Mouse (Mus musculus) cerebellum, adult 2 months (tissue): ENCODE data around the gene Mlst8. TPM values are rescaled to one million over a fixed set of nuclear protein-coding genes. Genes with fewer than 3 reads are reported as not detected.
A peak's percentile ranks its signal among the peaks of the same experiment; 100 is the strongest.

Source experiments
- DNase-seq, 2 experiments: peaks; one replicate each; pipeline ENCODE4 v3.0.0; 2021
- H3K27ac ChIP-seq: fragments of 200-500 bp; 2 replicates; pipeline ENCODE4 v1.5.1; 2012; ENCODE audit warnings: low read length, control low read depth, inconsistent platforms; ENCODE audit not compliant: insufficient read depth
- H3K27me3 ChIP-seq: fragments of 200-500 bp; 2 replicates; pipeline ENCODE4 v1.6.1; 2012; ENCODE audit warnings: inconsistent platforms, mild to moderate bottlenecking, low read length, moderate library complexity; ENCODE audit not compliant: control insufficient read depth, insufficient read depth
- H3K4me1 ChIP-seq: fragments of 200-500 bp; 2 replicates; pipeline ENCODE4 v1.6.1; 2011; ENCODE audit warnings: low read length; ENCODE audit not compliant: control insufficient read depth, insufficient read depth
- H3K4me3 ChIP-seq: fragments of 200-500 bp; replicated peaks from 2 replicates; pipeline ENCODE3; 2011; ENCODE audit warnings: mild to moderate bottlenecking, low read depth, low read length, control low read depth; ENCODE audit not compliant: insufficient read depth
- CTCF ChIP-seq: fragments of 200-500 bp; IDR thresholded peaks from 2 replicates; pipeline ENCODE4 v1.5.1; 2011; ENCODE audit warnings: low read depth, mild to moderate bottlenecking, control low read depth, low read length, moderate library complexity, borderline replicate concordance; ENCODE audit not compliant: insufficient read depth
- POLR2A ChIP-seq: fragments of 200-500 bp; IDR thresholded peaks from 2 replicates; pipeline ENCODE4 v1.6.1; 2011; ENCODE audit warnings: low read length, control low read depth, borderline replicate concordance; ENCODE audit not compliant: insufficient read depth
- WGBS: fragments of 180-500 bp; shearing (Covaris S2); methylation state at CpG from one replicate; pipeline ENCODE4 v1.1.7; 2018; 5-methylcytosine and 5-hydroxymethylcytosine counted together
- polyA plus RNA-seq: library from polyadenylated mRNA; depleted of rRNA; stranded (reverse); fragments of >200 nt; gene quantifications from 2 replicates; pipeline ENCODE4 v1.2.3, GENCODE M21; 2012

Mlst8 gene
- polyA plus RNA-seq, 1 experiment, result 55.9 TPM

DNA sequence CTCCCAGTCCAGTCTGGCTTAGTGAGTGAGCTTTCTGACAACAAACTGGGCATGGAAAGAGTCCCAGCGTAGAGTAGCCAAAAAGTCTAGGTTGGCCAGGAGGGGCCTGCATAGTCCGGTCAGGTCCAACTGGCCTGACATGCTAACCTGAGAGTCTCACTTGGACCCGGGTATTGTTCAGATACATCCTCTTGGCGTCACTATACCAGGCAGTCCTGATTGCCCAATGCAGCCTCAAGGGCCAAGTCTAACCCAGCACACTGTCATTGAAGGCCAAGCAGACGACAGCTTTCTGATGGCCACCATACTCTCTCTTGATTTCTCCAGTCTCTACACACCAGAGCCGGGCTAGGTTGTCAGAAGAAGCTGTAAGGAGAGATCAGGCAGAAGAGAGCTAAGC, 3.3 kb downstream of the Mlst8 start:
- Histone ChIP-seq H3K4me1 (peaks cover 24% of the 10 kb centered on the region), H3K27ac (no peak overlapping the region), H3K27me3 (no peaks in the 10 kb centered on the region), H3K4me3 (no peak overlapping the region)
- WGBS, result 85% methylated on average over 6 of the region's 6 CpGs
- no peak for DNase-seq
- TF ChIP-seq CTCF, result no peak

DNA sequence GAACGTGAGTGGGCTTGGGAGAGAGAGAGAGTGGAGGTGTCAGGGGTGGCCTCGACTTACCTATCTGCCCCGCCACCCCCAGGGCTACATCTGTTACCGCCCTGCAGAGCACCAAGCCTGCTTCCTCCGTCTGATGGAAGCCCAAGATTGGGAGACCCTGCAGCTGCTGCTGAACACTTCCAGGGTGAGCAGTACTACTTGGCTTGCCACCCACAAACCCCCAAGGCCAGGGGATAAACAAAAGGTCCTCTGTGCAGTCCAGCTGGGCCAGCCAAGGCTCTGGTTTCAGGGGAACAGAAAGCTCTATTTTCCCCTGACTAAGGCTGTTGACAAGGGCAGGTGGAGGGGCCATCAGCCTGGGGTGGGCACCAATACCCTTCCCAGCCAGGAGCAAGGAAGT, 4.3 kb downstream of the Mlst8 start:
- H3K27ac ChIP-seq, result peak overlapping the region; percentile 23; the same call in 1 of the 2 replicates
- 71% methylated on average over 5 of the region's 5 CpGs for WGBS
- peaks cover 24% of the 10 kb centered on the region for H3K4me1 ChIP-seq

DNA sequence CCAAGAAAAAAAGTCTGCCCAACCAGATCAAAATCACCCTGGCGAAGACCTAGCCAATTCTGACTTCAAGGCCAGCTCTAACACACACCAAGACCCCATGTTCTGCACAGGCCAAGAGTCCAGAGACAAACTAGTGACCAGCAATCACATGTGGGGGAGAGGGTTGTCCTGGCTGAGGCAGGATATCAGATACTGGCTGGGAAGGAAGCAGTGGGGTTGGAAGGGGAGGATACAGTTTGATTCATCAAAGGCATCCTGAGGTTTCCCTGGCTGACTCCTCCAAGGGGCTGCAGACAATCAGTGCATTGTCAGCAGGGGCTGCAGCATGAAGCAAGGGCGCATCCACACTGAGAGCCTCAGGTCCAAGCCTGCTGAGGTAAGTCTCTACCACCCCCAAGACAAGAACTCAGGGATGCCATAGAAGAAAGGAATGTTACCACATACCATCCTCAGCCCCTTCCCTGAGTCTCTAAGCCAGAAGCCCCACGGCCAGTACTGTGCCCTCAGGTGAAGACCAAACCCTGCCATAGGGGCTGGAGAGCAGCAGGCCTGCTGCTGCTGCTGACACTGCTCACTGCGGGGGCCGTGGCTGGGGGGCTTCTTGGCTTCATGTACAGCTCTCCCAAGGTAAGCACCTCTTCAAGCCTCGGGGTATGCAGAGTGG, 5.1 kb downstream of the Mlst8 start, which contains the start of gene Bricd5:
Gene Bricd5 (plus strand): TSS at position 273 of the 664 bp plus-strand sequence.
- no peak for DNase-seq
- WGBS, result 67% methylated on average over 6 of the region's 6 CpGs
- H3K4me3 ChIP-seq, result peak within 1 kb of the TSS; percentile 3
- H3K4me1 ChIP-seq, result peaks cover 24% of the 10 kb centered on the region
- H3K27ac ChIP-seq, result peak within 1 kb of the TSS; percentile 8; the same call in 1 of the 2 replicates
- no peak for TF ChIP-seq CTCF
- no peak for TF ChIP-seq POLR2A
- no peaks in the 10 kb centered on the region for H3K27me3 ChIP-seq

More for the DNA sequence above, 4.3 kb downstream of the Mlst8 start:
- H3K4me3 ChIP-seq, result no peak overlapping the region
- TF ChIP-seq CTCF (no peak), POLR2A (no peak)
- peak in 1 of 2 experiments; percentile 43 for DNase-seq
- H3K27me3 ChIP-seq, result no peaks in the 10 kb centered on the region

DNA sequence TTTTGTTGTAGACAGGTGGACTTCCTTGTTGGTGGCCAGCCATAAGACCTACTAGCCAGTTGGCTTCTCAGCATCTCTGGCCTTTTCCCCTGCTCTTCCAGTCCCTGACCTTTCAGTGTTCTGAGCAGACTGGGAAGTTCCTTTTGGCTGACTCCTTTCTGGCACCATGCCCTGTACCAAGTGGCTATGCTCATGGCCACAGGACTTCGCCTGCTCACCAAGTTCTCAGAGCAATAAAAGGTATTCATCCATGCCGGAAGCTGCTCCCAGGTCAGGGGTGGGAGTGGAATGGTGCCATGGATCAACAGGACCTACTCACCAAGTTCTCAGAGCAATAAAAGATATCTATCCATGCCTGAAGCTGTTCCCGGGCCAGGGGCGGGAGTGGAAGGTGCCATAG, 6.4 kb downstream of the Mlst8 start:
- TF ChIP-seq CTCF, result no peak
- TF ChIP-seq POLR2A, result no peak
- H3K27me3 ChIP-seq, result no peaks in the 10 kb centered on the region
- peaks cover 17% of the 10 kb centered on the region for H3K4me1 ChIP-seq
- no peak overlapping the region for H3K27ac ChIP-seq
- H3K4me3 ChIP-seq, result peak overlapping the region; percentile 3
- peak; percentile 70 to 85 for DNase-seq
- WGBS, result 24% methylated on average over 4 of the region's 4 CpGs

DNA sequence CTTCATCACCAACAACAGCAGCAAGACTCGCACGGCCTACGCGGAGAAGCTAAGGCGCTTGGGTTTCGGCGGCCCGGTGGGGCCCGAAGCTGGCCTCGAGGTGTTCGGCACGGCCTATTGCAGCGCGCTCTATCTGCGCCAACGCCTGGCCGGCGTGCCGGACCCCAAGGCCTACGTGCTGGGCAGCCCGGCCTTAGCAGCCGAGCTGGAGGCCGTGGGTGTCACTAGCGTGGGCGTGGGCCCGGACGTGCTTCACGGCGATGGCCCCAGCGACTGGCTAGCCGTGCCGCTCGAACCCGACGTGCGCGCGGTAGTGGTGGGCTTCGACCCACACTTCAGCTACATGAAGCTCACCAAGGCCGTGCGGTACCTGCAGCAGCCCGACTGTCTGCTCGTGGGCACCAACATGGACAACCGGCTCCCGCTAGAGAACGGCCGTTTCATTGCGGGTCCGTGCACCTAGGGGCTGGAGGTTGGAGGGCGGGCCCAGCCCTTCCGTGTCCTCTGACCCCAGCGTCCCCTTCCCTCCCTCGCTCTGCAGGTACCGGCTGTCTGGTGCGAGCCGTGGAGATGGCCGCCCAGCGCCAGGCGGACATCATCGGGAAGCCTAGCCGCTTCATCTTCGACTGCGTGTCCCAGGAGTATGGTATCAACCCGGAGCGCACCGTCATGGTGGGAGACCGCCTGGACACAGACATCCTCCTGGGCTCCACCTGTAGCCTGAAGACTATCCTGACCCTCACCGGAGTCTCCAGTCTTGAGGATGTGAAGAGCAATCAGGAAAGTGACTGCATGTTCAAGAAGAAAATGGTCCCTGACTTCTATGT, 8.0 kb downstream of the Mlst8 start:
- Histone ChIP-seq H3K4me1 (peaks cover 10% of the 10 kb centered on the region), H3K4me3 (peak overlapping the region; percentile 70), H3K27me3 (no peaks in the 10 kb centered on the region), H3K27ac (peak overlapping the region; percentile 67)
- under 1% methylated on average over 68 of the region's 68 CpGs for WGBS
- no peak for TF ChIP-seq POLR2A
- TF ChIP-seq CTCF, result no peak
- peak in 1 of 2 experiments; percentile 66 for DNase-seq

DNA sequence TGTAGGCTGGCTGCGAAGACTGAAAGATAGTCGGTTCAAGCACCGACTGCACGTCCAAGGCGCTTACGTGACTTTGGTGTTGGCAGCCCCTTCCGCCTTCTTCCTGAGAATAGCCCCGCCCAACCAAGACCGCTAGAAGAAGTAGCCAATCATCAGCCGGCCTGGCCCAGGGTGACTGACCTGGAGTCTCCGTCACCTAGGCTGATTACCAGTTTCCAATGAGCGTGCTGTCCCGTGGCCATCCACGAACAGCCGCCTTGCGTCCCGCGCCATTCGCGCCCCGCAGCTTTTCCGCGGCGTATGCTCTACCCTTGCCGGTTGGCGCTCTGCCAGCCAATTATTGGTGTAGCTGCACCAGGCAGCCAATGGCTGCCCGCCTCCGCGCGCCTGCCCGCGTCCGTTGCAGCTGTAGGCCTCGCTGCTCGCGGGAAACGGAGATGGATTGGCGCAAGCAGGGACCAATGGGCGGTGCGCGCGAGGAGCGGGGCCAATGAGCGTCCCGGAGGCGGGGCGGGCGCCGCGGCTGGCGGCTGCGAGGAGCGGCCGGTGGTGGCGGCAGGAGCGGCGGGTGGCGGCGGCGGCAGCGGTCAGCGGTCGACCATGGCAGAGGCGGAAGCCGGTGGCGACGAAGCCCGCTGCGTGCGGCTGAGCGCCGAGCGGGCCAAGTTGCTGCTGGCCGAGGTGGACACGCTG, 8.8 kb downstream of the Mlst8 start, which contains the start of the genes E4f1 and Pgp:
Gene E4f1 (minus strand): TSS at position 404 of the 693 bp plus-strand sequence.
Gene Pgp (plus strand): TSS at position 483 of the 693 bp plus-strand sequence.
- TF ChIP-seq CTCF, result no peak
- peak; percentile 73 for TF ChIP-seq POLR2A
- WGBS, result under 1% methylated on average over 75 of the region's 75 CpGs
- Histone ChIP-seq H3K4me1 (peaks cover 10% of the 10 kb centered on the region), H3K27ac (peak within 1 kb of the TSS; percentile 67), H3K27me3 (no peaks in the 10 kb centered on the region), H3K4me3 (peak within 1 kb of the TSS; percentile 81)
- peak; percentile 99 to 100 for DNase-seq

DNA sequence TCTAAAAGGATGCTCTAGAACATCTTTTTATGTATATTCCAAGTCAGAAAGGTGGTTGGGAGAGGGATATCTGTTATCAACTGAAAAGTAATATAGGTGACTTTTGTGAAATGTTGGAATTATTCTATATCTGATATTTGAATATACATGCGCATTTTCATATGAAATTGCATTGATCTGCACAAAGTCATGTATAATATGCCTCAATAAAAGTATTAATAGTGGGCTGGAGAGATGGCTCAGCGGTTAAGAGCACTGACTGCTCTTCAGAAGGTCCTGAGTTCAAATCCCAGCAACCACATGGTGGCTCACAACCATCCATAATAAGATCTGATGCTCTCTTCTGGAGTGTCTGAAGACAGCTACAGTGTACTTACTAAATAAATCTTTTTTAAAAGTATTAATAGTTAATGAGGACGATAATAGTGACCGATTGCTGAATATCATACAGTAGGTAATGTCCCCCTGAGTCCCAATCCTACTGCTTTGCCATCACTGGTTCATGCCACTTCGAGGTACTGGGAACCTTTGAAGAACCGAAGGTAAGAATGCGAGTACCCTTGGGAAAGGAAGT, 9.5 kb downstream of the Mlst8 start:
- H3K27me3 ChIP-seq, result no peaks in the 10 kb centered on the region
- H3K27ac ChIP-seq, result peak overlapping the region; percentile 50
- H3K4me1 ChIP-seq, result peaks cover 10% of the 10 kb centered on the region
- DNase-seq, result no peak
- TF ChIP-seq POLR2A (no peak), CTCF (no peak)
- 17% methylated on average over 7 of the region's 7 CpGs for WGBS
- peak overlapping the region; percentile 81 for H3K4me3 ChIP-seq
